Mouse (Mus musculus) liver, postnatal 0 days (tissue): ENCODE measurements at regions not wholly inside any gene's neighbourhood (a gene's known extent, or its start where the extent isn't known, plus 50 kb on each side); places are given as distances from the start of the nearest gene placed in this dataset.

Source experiments
- ATAC-seq: fragments of 200-750 bp; cut with Nextera tagmentation; 2 replicates; pipeline ENCODE4 v1.8.0; 2017; ENCODE audit warnings: mild to moderate bottlenecking, moderate library complexity
- DNase-seq: peaks from one replicate; pipeline ENCODE4 v3.0.0-alpha.2; 2016
- H3K27ac ChIP-seq: fragments of 300-500 bp; sonication (generic); 2 replicates; pipeline ENCODE4 v1.5.1; 2014; ENCODE audit warnings: antibody characterized with exemption, moderate library complexity, mild to moderate bottlenecking, low read depth
- H3K27me3 ChIP-seq: fragments of 300-500 bp; sonication (generic); 2 replicates; pipeline ENCODE4 v1.6.1; 2014; ENCODE audit warnings: low read length, control low read depth, mixed read lengths; ENCODE audit not compliant: insufficient read depth
- H3K36me3 ChIP-seq: fragments of 300-500 bp; sonication (generic); replicated peaks from 2 replicates; pipeline ENCODE4 v1.6.1; 2014; ENCODE audit warnings: mild to moderate bottlenecking, control low read depth, low read length, moderate library complexity, mixed read lengths; ENCODE audit not compliant: insufficient read depth
- H3K4me1 ChIP-seq: fragments of 300-500 bp; sonication (generic); 2 replicates; pipeline ENCODE4 v1.6.1; 2014; ENCODE audit warnings: antibody characterized with exemption, mild to moderate bottlenecking, control low read depth; ENCODE audit not compliant: insufficient read depth
- H3K4me2 ChIP-seq: fragments of 300-500 bp; sonication (generic); 2 replicates; pipeline ENCODE4 v1.6.1; 2014; ENCODE audit warnings: low read depth, mild to moderate bottlenecking, low read length, moderate library complexity, mixed read lengths
- H3K4me3 ChIP-seq: fragments of 300-500 bp; sonication (generic); 2 replicates; pipeline ENCODE4 v1.5.1; 2014; ENCODE audit warnings: low read depth, low read length
- H3K9ac ChIP-seq: fragments of 300-500 bp; sonication (generic); replicated peaks from 2 replicates; pipeline ENCODE4 v1.6.1; 2014; ENCODE audit warnings: mild to moderate bottlenecking, moderate library complexity
- H3K9me3 ChIP-seq: fragments of 300-500 bp; sonication (generic); 2 replicates; pipeline ENCODE4 v1.6.1; 2016; ENCODE audit warnings: mild to moderate bottlenecking, control low read depth, low read length, mixed read lengths
- CTCF ChIP-seq: sonication (generic); IDR thresholded peaks from 2 replicates; pipeline ENCODE4 v1.5.1; 2016; ENCODE audit warnings: antibody characterized with exemption, low read depth
- EP300 ChIP-seq: IDR thresholded peaks from 2 replicates; pipeline ENCODE4 v1.6.1; 2016; ENCODE audit warnings: antibody characterized with exemption, low read depth, mild to moderate bottlenecking
- WGBS: fragments of 180-500 bp; shearing (Covaris S2); extraction: QIAGEN DNeasy Blood & Tissue Kit; methylation state at CpG from one replicate; pipeline ENCODE4 v1.1.7; 2014; ENCODE audit not compliant: insufficient replicate concordance; 5-methylcytosine and 5-hydroxymethylcytosine counted together

- no peak overlapping the region for H3K4me3 ChIP-seq
- H3K4me1 ChIP-seq: no peaks in the 10 kb centered on the region
- H3K27me3 ChIP-seq: no peaks in the 10 kb centered on the region
- TF ChIP-seq CTCF: no peak
- TF ChIP-seq EP300: no peak
- no peaks in the 10 kb centered on the region for H3K36me3 ChIP-seq
- no peak for ATAC-seq
- DNase-seq: no peak
- no peaks in the 10 kb centered on the region for H3K9me3 ChIP-seq
- H3K27ac ChIP-seq: no peak overlapping the region
- WGBS: 54% methylated on average over 1 of the region's 1 CpGs
- no peak overlapping the region for H3K9ac ChIP-seq
- H3K4me2 ChIP-seq: no peak overlapping the region
Observed at GRCm38 (mm10) chr10:92081199-92081598, 641.0 kb downstream of the Nedd1 start.

- TF ChIP-seq CTCF (no peak), EP300 (no peak)
- Histone ChIP-seq H3K4me2 (no peak overlapping the region), H3K27ac (no peak overlapping the region), H3K4me3 (no peak overlapping the region), H3K9ac (no peak overlapping the region), H3K4me1 (no peaks in the 10 kb centered on the region), H3K27me3 (no peaks in the 10 kb centered on the region), H3K9me3 (no peaks in the 10 kb centered on the region), H3K36me3 (no peaks in the 10 kb centered on the region)
- 66% methylated on average over 4 of the region's 4 CpGs for WGBS
- no peak for DNase-seq
- no peak for ATAC-seq
Observed at GRCm38 (mm10) chr10:92079421-92079820, 642.8 kb downstream of the Nedd1 start.

GRCm38 (mm10) chr10:92077291-92077690 lies 644.9 kb downstream of the Nedd1 start:
- DNase-seq (no peak), ATAC-seq (no peak)
- Histone ChIP-seq H3K27me3 (no peaks in the 10 kb centered on the region), H3K27ac (no peak overlapping the region), H3K9me3 (no peaks in the 10 kb centered on the region), H3K4me1 (no peaks in the 10 kb centered on the region), H3K4me3 (no peak overlapping the region), H3K4me2 (no peak overlapping the region), H3K36me3 (no peaks in the 10 kb centered on the region), H3K9ac (no peak overlapping the region)
- WGBS: 61% methylated on average over 3 of the region's 3 CpGs
- TF ChIP-seq EP300 (no peak), CTCF (no peak)

- no peak overlapping the region for H3K4me3 ChIP-seq
- no peaks in the 10 kb centered on the region for H3K9me3 ChIP-seq
- ATAC-seq (no peak), DNase-seq (no peak)
- no peaks in the 10 kb centered on the region for H3K36me3 ChIP-seq
- no peaks in the 10 kb centered on the region for H3K27me3 ChIP-seq
- TF ChIP-seq EP300: no peak
- no peak for TF ChIP-seq CTCF
- H3K9ac ChIP-seq: no peak overlapping the region
- WGBS: 50% methylated on average over 3 of the region's 3 CpGs
- no peaks in the 10 kb centered on the region for H3K4me1 ChIP-seq
- H3K27ac ChIP-seq: no peak overlapping the region
- H3K4me2 ChIP-seq: no peak overlapping the region
Observed at GRCm38 (mm10) chr10:92076754-92077153, 645.5 kb downstream of the Nedd1 start.

GRCm38 (mm10) chr10:92075469-92075868 lies 646.8 kb downstream of the Nedd1 start:
- Histone ChIP-seq H3K27me3 (no peaks in the 10 kb centered on the region), H3K27ac (no peak overlapping the region), H3K4me3 (no peak overlapping the region), H3K9me3 (no peaks in the 10 kb centered on the region), H3K4me1 (no peaks in the 10 kb centered on the region), H3K36me3 (no peaks in the 10 kb centered on the region), H3K4me2 (no peak overlapping the region), H3K9ac (no peak overlapping the region)
- WGBS: 65% methylated on average over 8 of the region's 8 CpGs
- no peak for DNase-seq
- no peak for TF ChIP-seq CTCF
- TF ChIP-seq EP300: no peak
- no peak for ATAC-seq

- H3K4me2 ChIP-seq: no peak overlapping the region
- no peak overlapping the region for H3K9ac ChIP-seq
- TF ChIP-seq CTCF (no peak), EP300 (no peak)
- no peak for DNase-seq
- no peaks in the 10 kb centered on the region for H3K4me1 ChIP-seq
- 83% methylated on average over 11 of the region's 11 CpGs for WGBS
- ATAC-seq: no peak
- H3K4me3 ChIP-seq: no peak overlapping the region
- no peaks in the 10 kb centered on the region for H3K9me3 ChIP-seq
- H3K36me3 ChIP-seq: no peaks in the 10 kb centered on the region
- no peak overlapping the region for H3K27ac ChIP-seq
- H3K27me3 ChIP-seq: no peaks in the 10 kb centered on the region
Observed at GRCm38 (mm10) chr10:92074698-92075394, 647.4 kb downstream of the Nedd1 start.

- ATAC-seq: no peak
- Histone ChIP-seq H3K36me3 (no peaks in the 10 kb centered on the region), H3K9me3 (no peaks in the 10 kb centered on the region), H3K4me3 (no peak overlapping the region), H3K4me1 (no peaks in the 10 kb centered on the region), H3K9ac (no peak overlapping the region), H3K4me2 (no peak overlapping the region), H3K27me3 (no peaks in the 10 kb centered on the region), H3K27ac (no peak overlapping the region)
- TF ChIP-seq EP300 (no peak), CTCF (no peak)
- 73% methylated on average over 5 of the region's 5 CpGs for WGBS
- DNase-seq: no peak
Observed at GRCm38 (mm10) chr10:92073873-92074390, 648.3 kb downstream of the Nedd1 start.
